Mouse (Mus musculus): ENCODE data around the gene Gdpd3.

Gdpd3 gene

GRCm38 (mm10) chr7:126789141-126789540, 23.0 kb downstream of the Gdpd3 start:
- DNase-seq (ENCODE audit: low spot score in 2 of 2): no peak

GRCm38 (mm10) chr7:126791851-126792720, 26.0 kb downstream of the Gdpd3 start, which contains the start of gene Ppp4c:
TSS of gene Ppp4c (minus strand) at chr7:126792496.
- peak; percentile 97 for DNase-seq (ENCODE audit: low spot score in 2 of 2)

- peak in 1 of 2 experiments; percentile 14 for DNase-seq (ENCODE audit: low spot score in 2 of 2)
These were observed 26.7 kb downstream of the Gdpd3 start for GRCm38 (mm10) chr7:126792721-126793443.

- no peak for DNase-seq (ENCODE audit: low spot score in 2 of 2)
These were observed 27.5 kb downstream of the Gdpd3 start for GRCm38 (mm10) chr7:126793456-126794270.

GRCm38 (mm10) chr7:126794271-126794605, 28.1 kb downstream of the Gdpd3 start:
- DNase-seq (ENCODE audit: low spot score in 2 of 2): no peak

GRCm38 (mm10) chr7:126795387-126796317, 29.5 kb downstream of the Gdpd3 start:
- DNase-seq (ENCODE audit: low spot score in 2 of 2): no peak

- DNase-seq (ENCODE audit: low spot score in 2 of 2): peak; percentile 16 to 44
These were observed 30.3 kb downstream of the Gdpd3 start for GRCm38 (mm10) chr7:126796350-126796932.

GRCm38 (mm10) chr7:126797411-126798126, 31.4 kb downstream of the Gdpd3 start, which contains the start of gene Fam57b:
TSS of gene Fam57b (plus strand) at chr7:126797668.
- no peak for DNase-seq (ENCODE audit: low spot score in 2 of 2)

- peak in 1 of 2 experiments; percentile 51 for DNase-seq (ENCODE audit: low spot score in 2 of 2)
These were observed 32.3 kb downstream of the Gdpd3 start for GRCm38 (mm10) chr7:126798127-126799049.

GRCm38 (mm10) chr7:126799050-126799467, 32.9 kb downstream of the Gdpd3 start:
- DNase-seq (ENCODE audit: low spot score in 2 of 2): peak; percentile 94 to 97

- peak in 1 of 2 experiments; percentile 30 for DNase-seq (ENCODE audit: low spot score in 2 of 2)
These were observed 33.5 kb downstream of the Gdpd3 start for GRCm38 (mm10) chr7:126799468-126800268.

GRCm38 (mm10) chr7:126800269-126801056, 34.3 kb downstream of the Gdpd3 start:
- DNase-seq (ENCODE audit: low spot score in 2 of 2): no peak

- no peak for DNase-seq (ENCODE audit: low spot score in 2 of 2)
These were observed 34.9 kb downstream of the Gdpd3 start for GRCm38 (mm10) chr7:126801057-126801422.

- no peak for DNase-seq (ENCODE audit: low spot score in 2 of 2)
These were observed 36.2 kb downstream of the Gdpd3 start for GRCm38 (mm10) chr7:126802134-126802889.

GRCm38 (mm10) chr7:126803181-126803580, 37.0 kb downstream of the Gdpd3 start:
- no peak for DNase-seq (ENCODE audit: low spot score in 2 of 2)

- no peak for DNase-seq (ENCODE audit: low spot score in 2 of 2)
These were observed 37.6 kb downstream of the Gdpd3 start for GRCm38 (mm10) chr7:126803751-126804150.

Measured in thymus, postnatal 10 days (tissue).